In the genomic region with DNA sequence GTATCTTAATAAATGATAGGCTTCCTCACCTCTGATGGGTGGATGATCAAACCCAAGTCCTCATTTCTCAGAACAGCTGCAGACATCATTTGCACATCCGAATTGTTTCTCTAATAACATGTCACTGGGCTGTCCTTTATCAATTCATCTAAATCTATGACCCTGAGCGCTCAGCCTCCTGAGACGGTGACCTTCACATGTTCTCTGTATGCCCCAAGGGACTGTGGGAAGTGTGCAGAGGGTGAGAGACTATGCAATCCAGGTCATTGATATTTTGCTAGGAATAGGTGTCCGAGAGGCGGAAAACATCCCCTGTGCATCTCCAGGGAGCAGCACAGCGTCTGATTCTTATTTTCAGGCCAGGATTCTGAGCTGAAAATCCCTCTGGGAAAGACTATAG, we compare ENCODE assay signal across 30 mouse cellular contexts. TPM values are rescaled to one million over a fixed set of nuclear protein-coding genes. Genes with fewer than 3 reads are reported as not detected.
"Had no signal": no experiment of that assay in that cellular context is flagged by ENCODE, and none has a peak within 500 bp of the region (broad histone marks: within the 10 kb centered on the region; RNA-seq: fewer than 3 reads in every experiment).

No protein-coding gene starts in this region.

- H3K9me3 ChIP-seq: embryonic facial prominence, embryonic 10.5 days; embryonic facial prominence, embryonic 12.5 days; embryonic facial prominence, embryonic 13.5 days; embryonic facial prominence, embryonic 15.5 days; forebrain, embryonic 10.5 days; forebrain, embryonic 12.5 days; forebrain, embryonic 13.5 days; forebrain, embryonic 15.5 days had no signal

- H3K4me2 ChIP-seq: embryonic facial prominence, embryonic 12.5 days; embryonic facial prominence, embryonic 13.5 days; embryonic facial prominence, embryonic 15.5 days; forebrain, embryonic 12.5 days; forebrain, embryonic 13.5 days; forebrain, embryonic 15.5 days had no signal

- H3K4me3 ChIP-seq: embryonic facial prominence, embryonic 10.5 days; embryonic facial prominence, embryonic 12.5 days; embryonic facial prominence, embryonic 13.5 days; embryonic facial prominence, embryonic 15.5 days; erythroblast, embryonic 14.5 days; forebrain, embryonic 10.5 days; forebrain, embryonic 12.5 days; forebrain, embryonic 13.5 days; forebrain, embryonic 15.5 days; gastrocnemius, adult 2 months; heart, adult 2 months had no signal

- ATAC-seq: forebrain, embryonic 13.5 days; forebrain, embryonic 14.5 days; forebrain, embryonic 15.5 days; forebrain, embryonic 16.5 days; forebrain, postnatal 0 days had no signal

- H3K27me3 ChIP-seq: embryonic facial prominence, embryonic 12.5 days; embryonic facial prominence, embryonic 13.5 days; embryonic facial prominence, embryonic 15.5 days; forebrain, embryonic 12.5 days; forebrain, embryonic 13.5 days; forebrain, embryonic 15.5 days had no signal

- H3K4me1 ChIP-seq: embryonic facial prominence, embryonic 12.5 days; embryonic facial prominence, embryonic 13.5 days; embryonic facial prominence, embryonic 15.5 days; forebrain, embryonic 10.5 days; forebrain, embryonic 12.5 days; forebrain, embryonic 13.5 days; forebrain, embryonic 15.5 days had no signal

- H3K9ac ChIP-seq: embryonic facial prominence, embryonic 12.5 days; embryonic facial prominence, embryonic 13.5 days; embryonic facial prominence, embryonic 15.5 days; forebrain, embryonic 12.5 days; forebrain, embryonic 13.5 days; forebrain, embryonic 15.5 days; forebrain, postnatal 0 days had no signal

- DNase-seq: cerebellum, adult 2 months; cerebellum, adult 8-10 months; cerebellum, adult 9-10 months; cerebellum, adult 9-11 months; cerebellum, postnatal 10 days; cerebellum, postnatal 14 days; cerebellum, postnatal 25 days; cerebellum, postnatal 36 days; embryo, embryonic 11 days; forebrain, postnatal 0 days; gastrocnemius, adult 2 months; gastrocnemius, postnatal 10 days; gastrocnemius, postnatal 14 days; gastrocnemius, postnatal 25 days; gastrocnemius, postnatal 36 days; heart, adult 18-20 months; heart, adult 2 months had no signal

- H3K27ac ChIP-seq: embryonic facial prominence, embryonic 10.5 days; embryonic facial prominence, embryonic 12.5 days; embryonic facial prominence, embryonic 13.5 days; embryonic facial prominence, embryonic 15.5 days; forebrain, embryonic 10.5 days; forebrain, embryonic 12.5 days; forebrain, embryonic 13.5 days; forebrain, embryonic 15.5 days; gastrocnemius, adult 2 months; heart, adult 2 months had no signal

- H3K36me3 ChIP-seq: embryonic facial prominence, embryonic 10.5 days; embryonic facial prominence, embryonic 12.5 days; embryonic facial prominence, embryonic 13.5 days; embryonic facial prominence, embryonic 15.5 days; forebrain, embryonic 10.5 days; forebrain, embryonic 12.5 days; forebrain, embryonic 15.5 days had no signal

RNA-seq across cellular contexts. Expression of gene Trpc3, which starts 22.2 kb away (rescaled TPM):
- total RNA-seq: common myeloid progenitor, adult 5-6 weeks; granulocyte monocyte progenitor cell, adult 5-6 weeks had no signal
- polyA plus RNA-seq: erythroblast, embryonic 14.5 days had no signal
